Mouse (Mus musculus): ENCODE data around the gene Pnpla1.

- peak; percentile 59 for TF ChIP-seq CTCF (IDR thresholded peaks at IDR 0.05; ENCODE audit: low read depth)
- no peak for TF ChIP-seq EP300 (IDR thresholded peaks at IDR 0.05; ENCODE audit: low read depth)
Measured at GRCm38 (mm10) chr17:28832040-28832439, 26.2 kb upstream of the Pnpla1 start.

All from liver, postnatal 0 days (tissue).